In the genomic region with DNA sequence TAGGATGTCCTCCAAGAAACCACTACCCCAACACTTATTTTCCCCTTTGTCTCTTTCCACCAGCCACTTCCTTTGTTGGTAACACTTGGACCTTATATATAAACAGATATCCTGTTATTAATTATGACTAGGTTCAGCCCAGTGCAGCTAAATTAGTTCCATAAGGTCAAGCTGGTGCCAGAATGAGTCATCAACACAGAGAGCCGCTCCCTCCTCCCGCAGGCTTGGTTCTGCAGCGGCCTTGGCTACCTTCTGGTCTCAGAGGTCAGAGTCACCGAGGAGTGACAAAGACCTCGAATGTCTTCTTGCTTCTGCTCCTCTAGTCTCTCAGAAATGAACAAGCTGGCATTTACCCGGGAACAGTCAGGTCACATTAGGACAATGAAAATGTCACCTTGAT, we compare ENCODE assay signal across 10 mouse cellular contexts.
DNase-seq lines count a peak whose midpoint lies in the region; ATAC-seq lines count a peak whose summit lies in the region.
"Had no signal": no experiment of that assay in that cellular context is flagged by ENCODE, and none has a peak within 500 bp of the region (broad histone marks: within the 10 kb centered on the region; RNA-seq: fewer than 3 reads in every experiment).

No protein-coding gene starts in this region.

- H3K4me2 ChIP-seq in intestine, embryonic 16.5 days (ENCODE audit: low read depth, low read length) = no peak overlapping the region
- H3K4me2 ChIP-seq: lung, embryonic 15.5 days; stomach, embryonic 15.5 days had no signal

- H3K36me3 ChIP-seq in embryonic facial prominence, embryonic 10.5 days (replicated peaks) = no peaks in the 10 kb centered on the region
- no peaks in the 10 kb centered on the region for H3K36me3 ChIP-seq in intestine, embryonic 16.5 days (ENCODE audit: control insufficient read depth, insufficient read depth, low read length)
- H3K36me3 ChIP-seq: lung, embryonic 15.5 days; stomach, embryonic 15.5 days had no signal

- no peak overlapping the region for H3K9ac ChIP-seq in intestine, embryonic 16.5 days (ENCODE audit: low read depth, low read length)
- H3K9ac ChIP-seq: lung, embryonic 15.5 days; stomach, embryonic 15.5 days had no signal

- no peaks in the 10 kb centered on the region for H3K27me3 ChIP-seq in embryonic facial prominence, embryonic 10.5 days (replicated peaks; ENCODE audit: low read depth, poor library complexity, severe bottlenecking)
- H3K27me3 ChIP-seq in intestine, embryonic 16.5 days (replicated peaks; ENCODE audit: control insufficient read depth, insufficient read depth, low read length) = no peaks in the 10 kb centered on the region
- H3K27me3 ChIP-seq: lung, embryonic 15.5 days; stomach, embryonic 15.5 days had no signal

- H3K4me3 ChIP-seq in embryonic facial prominence, embryonic 10.5 days = no peak overlapping the region
- no peak overlapping the region for H3K4me3 ChIP-seq in intestine, embryonic 16.5 days (ENCODE audit: low read length)
- H3K4me3 ChIP-seq: lung, embryonic 15.5 days; stomach, embryonic 15.5 days had no signal

- 46% methylated on average over 6 of the region's 6 CpGs for WGBS in embryonic facial prominence, embryonic 10.5 days
- WGBS in intestine, embryonic 16.5 days = 31% methylated on average over 6 of the region's 6 CpGs

- intact Hi-C loops in left cerebral cortex, postnatal 25 days (cut with DNase I) = no loop called here

- DNase-seq in urinary bladder, postnatal 14 days (ENCODE audit: low spot score) = peak; percentile 37
- DNase-seq in urinary bladder, postnatal 10 days (ENCODE audit: low spot score) = no peak
- peak; percentile 14 for DNase-seq in embryonic facial prominence, embryonic 10.5 days (ENCODE audit: low spot score)
- DNase-seq in urinary bladder, postnatal 36 days (ENCODE audit: low spot score in 2 of 2) = peak; percentile 8 to 45
- DNase-seq in left cerebral cortex, postnatal 25 days (ENCODE audit: low spot score in 2 of 2) = no peak
- DNase-seq in layer of hippocampus, adult 8-10 months (ENCODE audit: low spot score in 2 of 2) = no peak
- no peak for DNase-seq in embryo, embryonic 10.5 days (ENCODE audit: low spot score)

- H3K4me1 ChIP-seq in embryonic facial prominence, embryonic 10.5 days = peaks cover 13% of the 10 kb centered on the region
- H3K4me1 ChIP-seq in intestine, embryonic 16.5 days (ENCODE audit: control insufficient read depth, insufficient read depth, low read length) = peaks cover 12% of the 10 kb centered on the region
- H3K4me1 ChIP-seq: lung, embryonic 15.5 days had no signal

- ATAC-seq in intestine, embryonic 16.5 days = peak; percentile 87

- H3K9me3 ChIP-seq in embryonic facial prominence, embryonic 10.5 days = no peaks in the 10 kb centered on the region
- H3K9me3 ChIP-seq in intestine, embryonic 16.5 days (ENCODE audit: control insufficient read depth, low read length) = no peaks in the 10 kb centered on the region
- H3K9me3 ChIP-seq: lung, embryonic 15.5 days; stomach, embryonic 15.5 days had no signal

- no peak overlapping the region for H3K27ac ChIP-seq in embryonic facial prominence, embryonic 10.5 days (replicated peaks)
- no peak overlapping the region for H3K27ac ChIP-seq in intestine, embryonic 16.5 days (ENCODE audit: low read length)
- H3K27ac ChIP-seq: lung, embryonic 15.5 days; stomach, embryonic 15.5 days had no signal

Comparison
In these comparisons a context has a peak if more than half of its experiments do, and no peak if none do; other contexts are left out.
1. DNase-seq: peak in urinary bladder, postnatal 14 days (single experiment), embryonic facial prominence, embryonic 10.5 days (single experiment) and urinary bladder, postnatal 36 days (2 of 2); none in urinary bladder, postnatal 10 days (single experiment), left cerebral cortex, postnatal 25 days (0 of 2), layer of hippocampus, adult 8-10 months (0 of 2) and embryo, embryonic 10.5 days (single experiment).